Mouse (Mus musculus): ENCODE data around the gene Mecom.

DNA sequence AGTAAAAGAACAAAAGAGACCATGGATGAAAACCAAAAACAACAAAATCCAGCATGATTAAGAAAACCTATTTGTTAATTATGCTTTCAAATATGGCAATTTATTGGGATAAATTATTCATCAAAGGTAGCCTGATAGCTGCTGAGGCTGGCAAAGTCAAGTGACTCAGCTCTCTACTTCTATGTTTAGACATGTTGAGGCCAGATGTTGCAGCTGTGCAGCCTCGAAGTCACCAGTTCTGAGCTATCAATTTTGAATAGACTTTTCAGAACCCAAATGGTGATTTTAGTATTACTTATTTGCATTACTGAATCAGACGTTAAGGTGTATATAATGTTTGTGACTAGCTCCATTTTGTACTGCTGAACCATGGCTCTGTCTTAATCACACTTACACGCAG is 588.8 kb downstream of the Mecom start:
- TF ChIP-seq CHD2 (IDR thresholded peaks at IDR 0.05; ENCODE audit: low read length) = no peak
- TF ChIP-seq CTCF (conservative IDR thresholded peaks at IDR 0.05 in 1 of 2, IDR thresholded peaks at IDR 0.05 in 1 of 2; ENCODE audit: low read depth in 2 of 2, low read length in 2 of 2) = no peak
- no peak for TF ChIP-seq POLR2A (IDR thresholded peaks at IDR 0.05; ENCODE audit: low read depth, low read length)
- TF ChIP-seq RCOR1 (conservative IDR thresholded peaks at IDR 0.05; ENCODE audit: low read depth, low read length) = no peak
- TF ChIP-seq MAX (IDR thresholded peaks at IDR 0.05; ENCODE audit: low read length) = no peak
- TF ChIP-seq ZNF384 (IDR thresholded peaks at IDR 0.05; ENCODE audit: low read depth, low read length) = no peak
- no peak for TF ChIP-seq HCFC1 (IDR thresholded peaks at IDR 0.05; ENCODE audit: low read depth, low read length)

Data from CH12.LX (cell line).